Mouse (Mus musculus): ENCODE results near the gene Gsc2. TPM values are rescaled to one million over a fixed set of nuclear protein-coding genes. Genes with fewer than 3 reads are reported as not detected.

The Gsc2 gene
- polyA plus RNA-seq, 1 experiment from 2014 or later, result 0.30 TPM

GRCm38 (mm10) chr16:17893923-17894322, 20.9 kb downstream of the Gsc2 start, which contains the start of gene Tssk1:
Gene Tssk1 (plus strand): TSS chr16:17894223.
- Histone ChIP-seq H3K27me3 (replicated peaks; ENCODE audit: control insufficient read depth, insufficient read depth, low read length) (no peaks in the 10 kb centered on the region), H3K4me2 (ENCODE audit: low read length) (no peak within 1 kb of the TSS), H3K4me1 (replicated peaks; ENCODE audit: control insufficient read depth, insufficient read depth, low read length) (peaks cover 24% of the 10 kb centered on the region), H3K4me3 (replicated peaks; ENCODE audit: low read length) (no peak within 1 kb of the TSS), H3K9me3 (ENCODE audit: control insufficient read depth, low read length) (no peaks in the 10 kb centered on the region), H3K36me3 (ENCODE audit: control insufficient read depth, insufficient read depth) (no peaks in the 10 kb centered on the region), H3K9ac (replicated peaks; ENCODE audit: low read depth, low read length) (no peak within 1 kb of the TSS), H3K27ac (ENCODE audit: low read length) (no peak within 1 kb of the TSS)
- 86% methylated on average over 2 of the region's 2 CpGs for WGBS
- no peak for ATAC-seq

DNA sequence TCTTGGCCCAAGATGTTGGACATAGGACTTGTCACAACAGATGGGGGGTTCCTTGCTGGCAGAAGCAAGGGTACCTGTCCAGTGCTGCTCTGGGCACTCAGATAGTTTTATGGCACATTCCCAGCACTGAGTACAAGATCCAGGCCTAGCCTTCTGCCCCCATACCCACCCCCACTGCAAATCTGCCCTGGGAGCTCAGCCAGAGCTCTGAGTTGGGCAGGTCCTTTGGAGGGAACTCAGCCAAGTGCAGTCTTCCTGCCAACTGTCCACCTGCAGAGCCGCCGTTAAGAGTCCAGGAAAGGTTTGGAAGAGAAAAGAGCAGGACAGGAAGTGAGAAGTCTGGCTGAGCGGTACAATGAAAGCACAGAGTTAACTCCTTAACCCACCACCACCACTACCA, 22.3 kb downstream of the Gsc2 start:
- 57% methylated on average over 3 of the region's 3 CpGs for WGBS
- Histone ChIP-seq H3K36me3 (ENCODE audit: control insufficient read depth, insufficient read depth) (no peaks in the 10 kb centered on the region), H3K27me3 (replicated peaks; ENCODE audit: control insufficient read depth, insufficient read depth, low read length) (no peaks in the 10 kb centered on the region), H3K4me3 (replicated peaks; ENCODE audit: low read length) (no peak overlapping the region), H3K9me3 (ENCODE audit: control insufficient read depth, low read length) (no peaks in the 10 kb centered on the region), H3K4me1 (replicated peaks; ENCODE audit: control insufficient read depth, insufficient read depth, low read length) (peaks cover 24% of the 10 kb centered on the region), H3K4me2 (ENCODE audit: low read length) (no peak overlapping the region), H3K27ac (ENCODE audit: low read length) (no peak overlapping the region), H3K9ac (replicated peaks; ENCODE audit: low read depth, low read length) (no peak overlapping the region)
- ATAC-seq, result no peak

- Histone ChIP-seq H3K9me3 (ENCODE audit: control insufficient read depth, low read length) (no peaks in the 10 kb centered on the region), H3K9ac (replicated peaks; ENCODE audit: low read depth, low read length) (peak within 1 kb of the TSS; percentile 99), H3K36me3 (ENCODE audit: control insufficient read depth, insufficient read depth) (no peaks in the 10 kb centered on the region), H3K27ac (ENCODE audit: low read length) (peak within 1 kb of the TSS; percentile 92), H3K4me3 (replicated peaks; ENCODE audit: low read length) (peak within 1 kb of the TSS; percentile 87), H3K4me1 (replicated peaks; ENCODE audit: control insufficient read depth, insufficient read depth, low read length) (peaks cover 26% of the 10 kb centered on the region), H3K27me3 (replicated peaks; ENCODE audit: control insufficient read depth, insufficient read depth, low read length) (no peaks in the 10 kb centered on the region), H3K4me2 (ENCODE audit: low read length) (peak within 1 kb of the TSS; percentile 87)
- under 1% methylated on average over 36 of the region's 38 CpGs for WGBS
- ATAC-seq, result peak; percentile 97
Measured at GRCm38 (mm10) chr16:17891567-17891959, 23.3 kb downstream of the Gsc2 start, which contains the start of gene Gm20518. Gene Gm20518 (minus strand): TSS chr16:17891671.

DNA sequence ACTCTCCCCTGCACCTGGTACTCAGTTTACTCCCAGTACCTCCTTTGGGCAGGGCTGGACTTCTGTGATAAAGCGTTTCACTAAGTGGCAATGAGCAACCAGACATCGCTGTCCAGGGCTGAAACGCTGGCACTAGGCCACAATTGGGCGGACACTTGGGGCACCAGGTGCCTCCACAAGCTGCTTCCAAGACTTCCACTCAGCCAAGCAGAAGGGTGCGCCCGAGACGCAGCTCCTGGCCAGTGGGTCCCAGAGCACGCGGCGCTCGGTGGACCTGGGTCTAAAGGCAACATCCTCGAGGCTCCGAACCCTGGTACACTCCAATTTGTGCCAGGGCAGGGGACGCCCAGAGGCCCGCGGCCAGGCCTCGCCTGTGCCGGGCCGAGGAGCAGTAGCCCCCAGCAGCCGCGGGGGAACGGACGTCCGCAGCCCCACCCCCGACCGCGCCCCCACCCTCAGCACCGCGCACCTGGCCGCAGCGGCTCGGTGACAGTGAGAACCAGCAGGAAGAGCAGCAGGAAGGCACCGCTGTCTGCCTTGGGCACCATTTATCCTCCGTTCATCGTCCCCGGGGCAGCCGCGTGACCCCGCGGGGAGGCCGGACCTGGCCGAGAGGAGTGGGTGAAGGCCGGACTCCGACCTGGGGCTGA, 23.8 kb downstream of the Gsc2 start:
- H3K4me2 ChIP-seq (ENCODE audit: low read length), result peak overlapping the region; percentile 87
- peaks cover 29% of the 10 kb centered on the region for H3K4me1 ChIP-seq (replicated peaks; ENCODE audit: control insufficient read depth, insufficient read depth, low read length)
- H3K9ac ChIP-seq (replicated peaks; ENCODE audit: low read depth, low read length), result peak overlapping the region; percentile 99
- WGBS, result 1% methylated on average over 42 of the region's 44 CpGs
- H3K9me3 ChIP-seq (ENCODE audit: control insufficient read depth, low read length), result no peaks in the 10 kb centered on the region
- peak; percentile 49 for ATAC-seq
- H3K27ac ChIP-seq (ENCODE audit: low read length), result peak overlapping the region; percentile 92
- no peaks in the 10 kb centered on the region for H3K36me3 ChIP-seq (ENCODE audit: control insufficient read depth, insufficient read depth)
- H3K4me3 ChIP-seq (replicated peaks; ENCODE audit: low read length), result peak overlapping the region; percentile 87
- no peaks in the 10 kb centered on the region for H3K27me3 ChIP-seq (replicated peaks; ENCODE audit: control insufficient read depth, insufficient read depth, low read length)

DNA sequence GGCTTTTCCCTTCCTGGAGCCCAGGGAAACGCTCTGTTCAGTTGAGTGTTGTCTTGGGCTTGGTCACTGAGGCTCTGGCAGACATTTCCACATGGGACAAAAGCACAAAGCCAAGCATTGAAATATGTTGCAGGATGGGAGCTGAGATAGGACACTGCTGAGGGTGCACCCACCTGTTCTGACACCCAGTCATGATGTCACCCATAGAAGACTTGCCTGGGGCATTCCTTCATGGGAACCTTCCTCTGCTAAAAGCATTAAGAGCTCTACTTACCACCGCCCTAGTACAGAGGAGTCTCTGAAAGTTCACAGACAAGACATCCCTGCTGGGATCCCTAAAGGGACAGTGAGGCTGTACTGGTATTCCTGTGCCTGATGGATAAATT, 24.5 kb downstream of the Gsc2 start:
- ATAC-seq, result no peak
- no peak overlapping the region for H3K27ac ChIP-seq (ENCODE audit: low read length)

GRCm38 (mm10) chr16:17889689-17890341, 25.0 kb downstream of the Gsc2 start:
- H3K27ac ChIP-seq (ENCODE audit: low read length), result no peak overlapping the region
- peaks cover 36% of the 10 kb centered on the region for H3K4me1 ChIP-seq (replicated peaks; ENCODE audit: control insufficient read depth, insufficient read depth, low read length)
- H3K27me3 ChIP-seq (replicated peaks; ENCODE audit: control insufficient read depth, insufficient read depth, low read length), result no peaks in the 10 kb centered on the region
- H3K9me3 ChIP-seq (ENCODE audit: control insufficient read depth, low read length), result no peaks in the 10 kb centered on the region
- 82% methylated on average over 6 of the region's 6 CpGs for WGBS
- H3K4me3 ChIP-seq (replicated peaks; ENCODE audit: low read length), result peak overlapping the region; percentile 87
- peak overlapping the region; percentile 87 for H3K4me2 ChIP-seq (ENCODE audit: low read length)
- peak overlapping the region; percentile 99; the same call in 1 of the 2 replicates for H3K9ac ChIP-seq (replicated peaks; ENCODE audit: low read depth, low read length)
- no peak for ATAC-seq
- no peaks in the 10 kb centered on the region for H3K36me3 ChIP-seq (ENCODE audit: control insufficient read depth, insufficient read depth)

More for the DNA sequence above, 24.5 kb downstream of the Gsc2 start:
- no peaks in the 10 kb centered on the region for H3K27me3 ChIP-seq (replicated peaks; ENCODE audit: control insufficient read depth, insufficient read depth, low read length)
- no peaks in the 10 kb centered on the region for H3K36me3 ChIP-seq (ENCODE audit: control insufficient read depth, insufficient read depth)
- H3K9me3 ChIP-seq (ENCODE audit: control insufficient read depth, low read length), result no peaks in the 10 kb centered on the region
- peak overlapping the region; percentile 87 for H3K4me3 ChIP-seq (replicated peaks; ENCODE audit: low read length)
- WGBS, result 41% methylated on average over 2 of the region's 2 CpGs
- H3K4me2 ChIP-seq (ENCODE audit: low read length), result peak overlapping the region; percentile 87
- H3K9ac ChIP-seq (replicated peaks; ENCODE audit: low read depth, low read length), result peak overlapping the region; percentile 99
- peaks cover 35% of the 10 kb centered on the region for H3K4me1 ChIP-seq (replicated peaks; ENCODE audit: control insufficient read depth, insufficient read depth, low read length)

DNA sequence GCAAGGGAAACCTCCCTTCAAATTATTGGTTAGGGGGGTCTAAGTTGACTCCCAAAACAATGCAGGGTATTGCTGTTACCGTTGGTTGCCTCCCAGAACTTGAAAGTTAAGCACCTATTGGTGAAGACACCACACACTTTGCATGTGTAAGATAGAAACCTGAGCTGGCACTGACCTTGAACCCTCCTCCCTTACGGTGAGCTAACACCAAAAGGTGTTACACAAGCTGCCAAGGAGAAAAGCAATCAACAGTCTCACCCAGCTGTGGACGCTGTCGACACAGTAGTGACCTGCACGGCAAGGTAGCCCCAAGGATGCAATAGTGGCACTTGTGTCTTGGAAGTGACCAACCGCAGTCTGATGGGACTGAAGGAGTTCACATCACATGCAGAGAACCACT, 30.7 kb downstream of the Gsc2 start:
- Histone ChIP-seq H3K9ac (replicated peaks; ENCODE audit: low read depth, low read length) (no peak overlapping the region), H3K9me3 (ENCODE audit: control insufficient read depth, low read length) (no peaks in the 10 kb centered on the region), H3K27ac (ENCODE audit: low read length) (no peak overlapping the region), H3K4me3 (replicated peaks; ENCODE audit: low read length) (no peak overlapping the region), H3K27me3 (replicated peaks; ENCODE audit: control insufficient read depth, insufficient read depth, low read length) (no peaks in the 10 kb centered on the region), H3K36me3 (ENCODE audit: control insufficient read depth, insufficient read depth) (no peaks in the 10 kb centered on the region), H3K4me1 (replicated peaks; ENCODE audit: control insufficient read depth, insufficient read depth, low read length) (peaks cover 12% of the 10 kb centered on the region), H3K4me2 (ENCODE audit: low read length) (no peak overlapping the region)
- ATAC-seq, result no peak
- 92% methylated on average over 6 of the region's 6 CpGs for WGBS

- no peak for ATAC-seq
- Histone ChIP-seq H3K4me3 (replicated peaks; ENCODE audit: low read length) (no peak overlapping the region), H3K9me3 (ENCODE audit: control insufficient read depth, low read length) (no peaks in the 10 kb centered on the region), H3K9ac (replicated peaks; ENCODE audit: low read depth, low read length) (no peak overlapping the region), H3K27ac (ENCODE audit: low read length) (no peak overlapping the region), H3K4me1 (replicated peaks; ENCODE audit: control insufficient read depth, insufficient read depth, low read length) (peaks cover 12% of the 10 kb centered on the region), H3K36me3 (ENCODE audit: control insufficient read depth, insufficient read depth) (no peaks in the 10 kb centered on the region), H3K4me2 (ENCODE audit: low read length) (no peak overlapping the region), H3K27me3 (replicated peaks; ENCODE audit: control insufficient read depth, insufficient read depth, low read length) (no peaks in the 10 kb centered on the region)
Measured at GRCm38 (mm10) chr16:17882196-17882595, 32.7 kb downstream of the Gsc2 start.

- no peaks in the 10 kb centered on the region for H3K9me3 ChIP-seq (ENCODE audit: control insufficient read depth, low read length)
- H3K27me3 ChIP-seq (replicated peaks; ENCODE audit: control insufficient read depth, insufficient read depth, low read length), result no peaks in the 10 kb centered on the region
- WGBS, result 95% methylated on average over 4 of the region's 4 CpGs
- ATAC-seq, result no peak
- no peaks in the 10 kb centered on the region for H3K36me3 ChIP-seq (ENCODE audit: control insufficient read depth, insufficient read depth)
- no peak overlapping the region for H3K27ac ChIP-seq (ENCODE audit: low read length)
- H3K4me1 ChIP-seq (replicated peaks; ENCODE audit: control insufficient read depth, insufficient read depth, low read length), result no peaks in the 10 kb centered on the region
- H3K4me3 ChIP-seq (replicated peaks; ENCODE audit: low read length), result no peak overlapping the region
- no peak overlapping the region for H3K4me2 ChIP-seq (ENCODE audit: low read length)
- no peak overlapping the region for H3K9ac ChIP-seq (replicated peaks; ENCODE audit: low read depth, low read length)
Measured at GRCm38 (mm10) chr16:17879571-17879970, 35.3 kb downstream of the Gsc2 start.

All from forebrain, embryonic 16.5 days (tissue).